Mouse (Mus musculus) heart, adult 18-20 months (tissue): Measurements from ENCODE around the gene Clic3. TPM values are rescaled to one million over a fixed set of nuclear protein-coding genes. Genes with fewer than 3 reads are reported as not detected.
A peak's percentile ranks its signal among the peaks of the same experiment; 100 is the strongest.

Source experiments
- DNase-seq, 2 experiments: peaks; one replicate each; pipeline ENCODE4 v3.0.0; 2021 to 2022; ENCODE audit warnings: mixed read lengths in 1 of 2
- total RNA-seq, 2 experiments: library from RNA; stranded (reverse); gene quantifications; 2 replicates each; pipeline ENCODE4 v1.2.3; 2021

The Clic3 gene
- total RNA-seq, 2 experiments from 2014 or later = 0.82 to 1.7 TPM

DNA sequence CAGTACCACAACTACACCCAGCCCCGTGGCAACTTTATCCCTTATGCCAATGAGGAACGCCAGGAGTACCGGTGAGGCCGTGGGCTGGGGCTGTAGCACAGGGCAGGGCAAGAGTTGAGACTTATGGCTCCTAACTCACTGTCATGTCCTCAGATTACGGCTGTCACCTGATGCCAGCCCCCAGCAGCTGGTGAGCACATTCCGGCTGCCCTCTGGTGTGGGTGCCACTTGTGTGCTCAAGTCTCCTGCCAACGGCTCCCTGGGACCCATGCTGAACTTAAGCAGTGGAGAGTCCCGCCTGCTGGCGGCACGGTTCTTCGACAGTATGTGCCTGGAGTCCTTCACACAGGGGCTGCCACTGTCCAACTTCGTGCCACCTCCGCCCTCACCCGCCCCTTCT lies 14.0 kb upstream of the Clic3 start:
- no peak for DNase-seq

DNA sequence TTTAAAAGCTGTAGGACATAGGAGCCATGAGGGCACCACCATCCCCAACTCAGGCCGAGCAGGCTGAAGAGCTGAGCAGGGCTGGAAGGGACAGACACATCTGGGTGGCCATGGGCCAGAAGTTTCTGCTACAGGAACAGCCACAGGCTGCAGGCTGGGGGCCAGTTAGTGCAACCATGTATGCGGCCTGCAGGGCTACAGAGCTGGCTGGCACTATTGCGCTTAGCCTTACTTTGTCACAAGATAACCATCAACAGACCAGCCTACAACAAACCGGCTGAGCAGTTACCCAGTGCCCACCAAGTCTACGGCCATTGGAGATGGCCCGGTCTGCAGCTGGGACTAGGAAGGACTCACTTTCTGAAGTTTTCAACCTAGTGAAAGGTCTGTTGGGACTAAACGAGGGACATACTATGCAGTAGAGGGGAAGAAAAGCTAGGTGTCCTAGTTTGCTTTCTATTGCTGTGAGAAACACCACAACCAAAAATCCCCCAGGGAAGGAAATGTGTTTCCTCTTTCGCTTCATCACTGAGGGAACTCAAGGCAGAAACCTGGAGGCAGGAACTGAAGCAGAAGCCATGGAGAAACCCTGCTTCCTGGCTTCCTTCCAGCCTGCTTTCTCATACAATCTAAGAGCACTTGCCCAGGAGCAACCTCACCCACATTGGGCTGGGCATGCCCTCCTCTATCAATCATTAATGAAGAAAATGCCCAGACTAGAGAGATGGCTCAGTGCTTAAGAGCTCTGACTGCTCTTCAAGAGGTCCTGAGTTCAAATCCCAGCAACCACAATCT lies 5.6 kb upstream of the Clic3 start:
- no peak for DNase-seq

DNA sequence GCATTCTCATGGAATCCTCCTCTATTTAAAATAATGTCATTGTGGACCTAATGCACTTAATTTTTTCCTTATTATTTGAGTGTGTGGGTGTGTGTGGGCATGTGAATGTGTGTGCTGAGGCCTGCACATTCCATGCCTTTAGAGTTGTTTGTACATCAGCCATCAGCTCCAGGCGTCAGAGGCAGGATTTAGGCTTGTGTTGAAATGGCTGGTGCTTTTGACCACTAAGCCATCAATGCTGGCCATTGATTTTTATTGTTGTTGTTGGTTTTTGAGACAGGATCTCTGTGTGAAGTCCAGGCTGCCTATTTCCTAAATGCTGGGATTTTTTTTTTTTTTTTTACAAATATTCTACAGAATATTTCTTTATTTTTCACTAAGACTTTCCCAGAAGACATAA lies 3.7 kb upstream of the Clic3 start:
- DNase-seq = no peak

DNA sequence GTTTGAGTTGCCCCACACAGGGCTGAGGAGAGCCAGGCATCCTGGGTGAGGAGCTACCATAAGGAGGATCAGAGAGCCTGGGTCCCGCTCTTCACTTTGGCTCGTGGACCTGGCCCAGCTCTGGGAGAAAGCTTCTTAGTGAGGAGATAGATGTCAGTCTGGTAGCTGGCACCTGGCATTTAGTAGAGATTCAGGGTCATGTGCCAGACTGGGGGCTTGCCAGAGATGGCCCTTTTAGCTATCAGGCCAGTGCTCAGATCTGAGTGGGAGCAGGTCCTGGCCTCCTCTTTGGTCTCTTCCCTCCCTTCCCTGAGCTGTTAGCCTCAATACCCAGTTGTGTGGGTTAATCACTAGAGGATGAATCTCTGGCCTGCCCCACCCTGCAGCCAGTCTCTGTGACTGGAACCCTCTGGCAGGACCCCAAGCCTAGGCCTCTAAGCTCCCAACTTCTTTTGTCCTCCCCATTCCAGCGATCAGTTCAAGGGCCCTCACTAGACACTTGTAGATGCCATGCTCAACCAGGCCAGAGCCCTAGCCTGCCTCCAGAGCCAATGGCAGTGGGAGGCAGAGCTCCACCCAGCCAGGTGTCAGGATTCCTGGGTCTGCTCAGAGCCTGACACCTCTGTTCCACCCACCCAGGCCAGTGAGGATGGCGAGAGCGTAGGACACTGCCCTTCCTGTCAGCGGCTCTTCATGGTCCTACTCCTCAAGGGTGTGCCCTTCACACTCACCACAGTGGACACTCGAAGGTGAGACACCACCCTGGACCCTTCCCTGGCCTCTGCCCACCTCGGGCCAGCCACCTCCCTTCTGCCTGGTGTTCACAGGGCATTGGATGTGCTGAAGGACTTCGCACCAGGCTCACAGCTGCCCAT lies 621 bp downstream of the Clic3 start:
- peak in 1 of 2 experiments; percentile 19 for DNase-seq

DNA sequence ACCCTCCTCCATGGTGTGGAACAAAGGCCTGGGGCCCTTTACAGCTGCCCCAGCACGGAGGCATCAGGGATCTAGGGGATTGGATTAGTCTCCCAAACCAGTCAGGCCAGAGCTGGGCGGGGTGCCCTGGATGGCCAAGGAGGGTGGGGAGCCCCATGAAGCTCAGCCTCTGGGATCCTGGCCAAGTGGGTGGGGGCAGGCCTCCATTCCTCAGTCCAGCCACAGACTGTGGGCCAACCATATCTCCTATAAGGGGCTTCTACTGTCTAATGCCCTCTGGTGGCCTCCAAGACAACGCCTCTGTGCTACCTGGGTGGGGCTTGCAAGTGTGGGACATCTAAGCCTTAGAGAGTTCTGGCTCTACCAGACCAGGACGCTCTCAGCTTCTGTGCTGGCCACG lies 2.3 kb downstream of the Clic3 start:
- peak; percentile 60 to 62 for DNase-seq

DNA sequence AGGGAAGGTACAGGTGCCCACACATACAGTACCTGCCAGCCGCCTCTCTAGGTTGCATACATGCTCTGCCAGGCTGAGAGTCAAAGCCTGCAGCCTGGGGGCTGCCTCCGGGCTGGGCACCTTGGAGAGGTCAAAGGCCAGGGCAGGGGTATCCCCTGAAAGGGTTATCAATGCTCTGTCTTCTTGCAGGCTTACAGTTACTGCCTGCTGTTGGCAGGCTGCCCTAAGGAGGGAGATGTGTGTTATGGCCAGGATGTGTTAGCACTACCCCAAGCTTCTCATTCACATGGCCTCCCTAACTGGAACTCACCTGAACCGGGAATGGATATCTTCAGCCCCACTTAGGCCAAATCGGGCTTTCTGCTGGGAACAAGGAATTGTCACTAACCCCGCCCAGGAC lies 3.5 kb downstream of the Clic3 start:
- peak in 1 of 2 experiments; percentile 33 for DNase-seq

DNA sequence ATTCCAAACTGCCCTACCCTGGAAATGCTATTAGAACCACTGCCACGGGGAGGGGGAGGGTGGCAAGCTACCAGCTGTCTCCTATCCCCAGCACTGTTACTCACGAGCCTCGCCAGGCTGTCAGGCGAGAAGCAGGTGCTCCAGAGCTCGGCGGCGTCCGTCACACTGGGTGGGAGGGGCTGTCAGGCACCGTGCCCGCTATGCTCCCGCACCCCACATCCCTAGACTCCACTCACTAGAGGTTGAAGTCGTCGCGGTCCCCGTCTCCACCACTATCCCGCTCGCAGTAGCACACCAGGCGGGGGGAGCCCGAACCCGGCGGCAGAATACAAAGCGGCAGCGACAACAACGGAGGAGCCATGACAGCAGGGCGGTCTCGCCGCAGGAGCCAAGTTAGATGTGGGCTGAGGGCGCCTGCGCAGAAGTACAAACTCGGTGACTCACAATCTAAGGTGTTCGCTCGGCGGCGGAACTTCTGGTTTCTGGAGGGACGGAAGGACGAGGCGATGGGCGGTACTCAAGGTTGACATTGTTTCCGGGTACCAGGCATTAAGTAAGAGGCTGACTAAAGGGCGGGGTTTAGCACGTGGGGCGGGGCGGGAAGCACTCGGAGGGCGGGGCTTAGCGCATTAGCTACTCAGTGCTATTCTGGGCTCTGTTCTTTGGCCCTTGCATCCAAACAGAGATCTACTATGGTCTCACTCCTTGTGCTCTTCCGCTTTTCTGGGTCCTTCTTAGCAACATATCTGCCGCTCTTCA lies 4.1 kb downstream of the Clic3 start, which contains the start of gene Paxx:
TSS of gene Paxx (minus strand) at position 544 of the 759 bp plus-strand sequence.
- DNase-seq = peak; percentile 93 to 97

DNA sequence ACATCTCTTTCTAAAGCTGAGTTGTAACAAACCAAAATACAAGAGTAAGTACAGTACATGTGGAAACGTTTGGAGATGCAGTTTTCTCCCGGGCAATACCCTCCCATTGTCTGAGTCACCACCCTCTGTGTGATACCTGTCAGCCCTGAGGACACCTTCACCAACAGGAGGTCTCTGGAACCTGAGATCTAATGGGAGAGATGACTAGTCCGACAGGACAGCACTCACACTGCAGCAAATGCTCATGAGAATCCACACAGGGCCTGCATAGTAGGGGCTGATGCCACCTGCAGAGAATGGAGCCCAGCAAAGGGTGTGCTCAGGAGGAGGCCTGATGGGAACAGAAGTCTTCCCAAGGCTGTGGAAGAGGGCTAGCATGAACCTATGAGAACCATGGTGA lies 4.8 kb downstream of the Clic3 start:
- no peak for DNase-seq

DNA sequence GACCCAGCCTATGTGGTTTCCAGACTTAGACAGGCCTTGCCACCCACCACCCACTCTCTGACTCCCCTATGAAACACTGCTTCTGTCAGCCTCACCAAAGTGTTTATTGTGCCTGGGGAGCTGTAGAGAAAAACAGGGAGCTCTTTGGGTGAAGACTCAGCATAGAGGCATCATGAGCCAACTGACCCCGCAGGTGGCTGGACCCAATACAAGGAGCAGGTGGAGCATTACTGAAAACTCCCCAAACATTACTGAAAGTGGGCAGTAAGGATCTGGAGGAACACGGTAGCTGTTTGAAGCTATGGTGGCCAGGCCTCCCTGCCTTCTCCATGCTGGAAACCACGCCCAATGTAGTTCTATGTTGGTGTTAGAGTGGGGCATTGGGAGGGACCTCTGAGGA lies 7.0 kb downstream of the Clic3 start:
- no peak for DNase-seq

DNA sequence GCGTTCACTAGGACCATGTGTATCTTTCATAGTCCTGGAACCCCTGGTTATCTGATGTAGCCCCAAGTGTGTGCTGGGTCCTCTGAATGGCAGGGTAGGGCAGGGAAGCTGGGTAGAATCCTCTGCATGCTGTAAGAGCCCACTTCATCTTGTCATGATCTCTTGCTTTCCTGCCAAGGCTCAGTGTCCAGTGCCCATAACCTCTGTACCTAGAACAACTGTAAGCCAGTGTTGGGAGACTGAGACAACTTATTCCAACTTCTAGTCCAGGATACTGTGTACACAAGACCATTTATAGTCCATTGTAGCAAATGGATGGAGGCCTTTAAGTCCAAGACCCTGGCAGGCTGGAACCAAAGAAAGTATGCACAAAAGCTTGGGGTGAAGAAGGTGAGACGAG lies 8.6 kb downstream of the Clic3 start:
- no peak for DNase-seq

DNA sequence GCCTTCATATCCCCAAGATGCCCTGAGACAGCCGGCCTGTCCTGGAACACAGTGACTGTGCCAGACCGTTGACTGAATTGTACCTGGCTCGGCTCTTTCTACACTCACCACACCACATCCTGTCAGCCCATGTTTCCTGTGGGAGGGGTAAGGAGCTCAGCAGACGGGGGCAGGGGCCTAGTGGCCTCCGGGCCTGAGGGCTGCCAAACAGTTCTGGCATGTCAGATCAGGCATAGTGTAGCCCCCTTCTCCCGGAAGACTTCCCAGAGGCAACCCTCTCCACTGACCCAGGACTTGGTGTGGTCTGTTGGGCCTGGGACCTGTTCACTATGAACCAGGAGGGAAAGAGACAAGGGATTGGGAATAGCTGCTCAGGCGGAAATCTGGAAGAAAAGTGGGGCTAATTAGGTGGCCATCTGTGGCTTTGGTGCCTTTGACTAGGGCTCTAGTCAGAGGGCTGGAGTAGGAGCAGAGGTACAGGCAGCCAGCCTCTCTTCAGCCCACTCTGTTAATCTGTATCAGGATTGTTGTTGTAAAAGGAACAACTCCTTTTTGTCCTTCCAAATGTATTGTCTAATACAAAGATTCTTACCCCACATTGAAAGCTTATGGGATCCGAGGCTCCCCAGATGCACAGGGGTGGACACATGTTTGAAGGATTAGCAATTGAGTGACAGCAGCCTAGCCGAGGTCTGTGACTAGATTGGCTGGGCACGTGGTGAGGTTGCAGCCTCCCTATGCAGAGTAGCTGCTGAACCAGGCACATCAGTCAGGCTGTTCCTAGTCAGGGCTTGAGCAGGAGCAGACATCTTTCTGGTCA lies 9.4 kb downstream of the Clic3 start:
- peak in 1 of 2 experiments; percentile 43 for DNase-seq

DNA sequence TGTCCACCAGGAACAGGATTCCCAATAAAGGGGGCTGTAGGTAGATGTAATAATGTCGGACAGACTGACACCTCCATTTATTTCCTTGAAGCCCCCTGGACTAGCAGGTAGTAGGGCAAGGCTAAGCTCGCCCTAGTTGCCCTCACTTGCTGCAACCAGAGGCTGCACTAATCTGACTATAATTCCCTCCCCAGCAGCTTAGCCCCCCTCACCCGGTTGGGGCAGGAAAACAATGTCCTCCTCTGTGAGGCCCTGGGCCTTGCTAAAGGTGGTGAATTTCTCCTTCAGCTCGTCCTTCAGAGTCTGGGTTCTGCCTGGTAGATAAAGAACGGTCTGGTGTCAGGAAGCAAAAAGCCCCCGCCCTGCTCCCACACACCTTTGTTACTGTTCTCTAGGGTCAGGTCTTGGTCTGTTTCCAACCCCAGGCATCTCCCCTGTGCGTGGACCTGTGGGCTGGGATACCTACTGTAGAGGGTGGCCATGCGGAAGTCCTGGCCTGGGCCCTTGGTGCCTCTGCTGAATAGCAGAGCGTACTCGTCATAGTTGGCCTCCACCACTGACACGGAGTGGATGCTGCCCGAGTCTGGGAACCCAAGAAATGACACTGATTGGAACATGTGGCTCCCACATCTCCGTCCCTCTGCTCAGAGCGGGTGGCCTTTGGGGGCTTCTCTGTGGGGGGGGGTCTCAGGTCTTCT lies 11.1 kb downstream of the Clic3 start:
- peak; percentile 32 to 44 for DNase-seq

DNA sequence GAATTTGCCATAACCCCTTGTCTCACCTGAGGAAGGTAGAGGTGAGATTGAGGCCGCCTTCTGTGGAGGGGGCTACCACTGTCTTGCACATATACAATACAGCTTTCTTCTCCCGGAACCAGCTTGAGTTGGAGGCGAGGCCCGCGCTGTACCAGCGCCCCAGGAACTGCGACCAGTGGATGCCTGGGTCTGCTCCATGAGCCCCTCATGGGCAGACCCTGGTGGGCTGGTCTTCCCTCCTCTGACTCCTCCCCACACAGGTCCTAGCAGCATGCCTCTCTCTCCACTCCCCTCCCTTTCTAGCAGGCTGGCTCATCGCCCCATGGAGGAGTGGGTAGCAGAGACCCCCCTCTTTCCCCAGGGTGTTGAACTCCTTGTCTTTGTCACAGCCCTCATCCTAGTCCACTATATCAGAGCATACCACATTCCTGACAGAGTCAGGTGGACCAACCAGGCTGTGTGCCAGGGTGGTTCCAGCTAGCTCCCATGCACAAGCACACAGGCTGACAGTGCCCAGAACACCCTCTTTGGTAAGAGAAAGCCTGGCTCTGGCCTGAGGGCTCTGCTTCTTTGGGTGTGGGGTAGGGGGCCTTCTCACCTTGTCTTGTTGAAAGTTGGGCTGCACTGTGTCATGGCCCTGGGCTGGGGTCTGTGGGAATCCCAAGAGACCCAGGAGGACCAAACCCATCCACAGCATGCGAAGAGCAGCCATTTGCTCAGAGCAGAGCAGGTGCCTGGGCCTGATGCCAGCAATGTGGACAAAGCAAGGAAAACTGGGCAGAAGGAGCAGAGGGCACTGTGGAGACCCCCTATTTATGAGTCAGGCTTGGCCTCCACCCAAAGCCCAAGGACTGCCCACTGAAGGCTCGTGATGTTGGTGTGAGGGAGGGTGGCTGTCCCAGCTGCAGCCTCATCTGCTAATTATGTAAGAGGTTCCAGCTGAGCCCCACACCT lies 12.6 kb downstream of the Clic3 start:
- DNase-seq = peak; percentile 72 to 77

DNA sequence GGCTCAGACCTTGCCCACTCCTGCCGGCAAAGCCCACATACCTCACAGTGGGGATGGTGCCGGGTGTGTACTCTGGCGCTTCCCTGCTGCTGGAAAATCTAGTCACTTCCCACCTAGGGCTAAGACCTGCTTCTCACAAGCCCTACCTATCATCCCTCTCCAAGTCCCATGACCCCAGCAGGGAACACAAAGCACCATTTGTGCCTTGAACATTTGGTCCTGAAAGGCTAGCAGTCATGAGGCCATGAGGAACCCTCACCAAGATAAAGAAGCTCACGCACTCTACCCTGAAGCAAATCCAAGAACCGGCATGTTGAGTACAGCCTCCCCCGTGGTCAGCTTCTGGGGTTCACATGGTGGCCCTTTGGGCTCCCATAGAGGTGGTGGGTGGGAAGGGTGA lies 13.3 kb downstream of the Clic3 start, which contains the start of gene Ptgds:
TSS of gene Ptgds (minus strand) at position 78 of the 400 bp plus-strand sequence.
- DNase-seq = peak; percentile 50 to 69

DNA sequence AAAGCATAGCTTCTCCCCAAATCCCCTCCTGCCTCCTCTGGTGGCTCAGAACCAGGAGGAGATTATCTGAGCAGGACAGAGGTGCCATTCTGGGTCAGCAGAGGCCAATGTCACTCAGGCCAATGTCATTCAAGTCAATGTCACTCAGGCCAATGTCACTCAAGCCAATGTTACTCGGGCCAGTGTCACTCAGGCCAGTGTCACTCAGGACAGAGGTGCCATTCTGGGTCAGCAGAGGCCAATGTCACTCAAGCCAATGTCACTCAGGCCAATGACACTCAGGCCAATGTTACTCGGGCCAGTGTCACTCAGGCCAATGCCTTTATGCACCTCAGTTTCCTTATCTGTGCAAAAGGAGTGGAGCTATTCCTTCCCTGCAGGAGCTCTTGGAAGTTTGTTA lies 15.9 kb downstream of the Clic3 start:
- no peak for DNase-seq

DNA sequence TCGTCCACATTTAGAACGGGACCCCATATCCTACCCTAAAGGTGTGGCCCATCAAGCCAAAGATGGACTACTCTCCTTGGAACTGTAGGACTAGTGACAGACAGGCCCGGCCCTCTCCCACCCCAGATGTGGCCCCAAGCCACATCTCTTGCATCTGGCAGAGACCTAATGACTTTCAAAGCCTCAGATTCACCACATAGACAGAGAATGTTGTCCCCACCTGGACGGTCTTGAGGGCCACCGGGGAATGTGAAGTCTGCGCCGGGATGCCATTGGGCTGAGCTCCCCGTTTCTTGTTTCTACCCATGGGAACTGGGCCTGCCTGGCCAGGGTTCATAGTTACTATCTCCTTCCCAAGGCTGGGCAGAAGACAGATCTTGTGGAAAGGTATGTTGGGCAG lies 20.9 kb downstream of the Clic3 start:
- DNase-seq = no peak

DNA sequence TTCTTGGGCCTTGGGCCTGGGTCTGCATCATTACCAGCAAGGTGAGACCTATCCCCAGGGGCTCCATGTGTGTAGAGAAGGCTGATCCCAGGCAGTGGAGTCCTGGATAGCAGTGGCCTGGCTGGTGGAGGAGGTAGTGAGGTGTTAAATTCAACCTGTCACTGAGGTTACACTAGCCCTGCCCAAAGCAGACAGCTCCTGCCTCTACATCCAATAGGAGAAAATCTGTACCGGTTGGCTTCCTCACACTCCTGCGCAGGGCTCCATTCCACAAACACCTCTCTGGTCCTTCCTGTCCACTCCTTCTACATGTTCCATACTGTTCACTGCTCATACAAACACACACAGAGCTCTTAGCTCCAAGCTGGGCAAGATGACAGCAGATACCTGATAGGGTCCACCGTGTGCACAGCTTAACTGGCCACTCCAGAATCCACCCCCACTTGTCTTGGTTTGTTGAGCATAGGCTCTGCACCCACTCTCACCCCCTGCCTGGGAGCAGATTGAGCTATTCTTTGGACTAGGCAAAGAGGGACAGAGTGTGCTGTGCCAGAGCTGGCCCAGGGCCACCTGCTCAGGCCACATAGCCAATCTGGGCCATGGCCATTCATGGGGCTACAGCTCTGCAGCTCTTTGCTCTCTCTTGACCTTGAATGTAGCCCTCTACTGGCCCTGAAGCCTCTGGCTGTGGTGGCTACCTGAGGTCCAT lies 21.5 kb downstream of the Clic3 start:
- DNase-seq = peak; percentile 70 to 80

DNA sequence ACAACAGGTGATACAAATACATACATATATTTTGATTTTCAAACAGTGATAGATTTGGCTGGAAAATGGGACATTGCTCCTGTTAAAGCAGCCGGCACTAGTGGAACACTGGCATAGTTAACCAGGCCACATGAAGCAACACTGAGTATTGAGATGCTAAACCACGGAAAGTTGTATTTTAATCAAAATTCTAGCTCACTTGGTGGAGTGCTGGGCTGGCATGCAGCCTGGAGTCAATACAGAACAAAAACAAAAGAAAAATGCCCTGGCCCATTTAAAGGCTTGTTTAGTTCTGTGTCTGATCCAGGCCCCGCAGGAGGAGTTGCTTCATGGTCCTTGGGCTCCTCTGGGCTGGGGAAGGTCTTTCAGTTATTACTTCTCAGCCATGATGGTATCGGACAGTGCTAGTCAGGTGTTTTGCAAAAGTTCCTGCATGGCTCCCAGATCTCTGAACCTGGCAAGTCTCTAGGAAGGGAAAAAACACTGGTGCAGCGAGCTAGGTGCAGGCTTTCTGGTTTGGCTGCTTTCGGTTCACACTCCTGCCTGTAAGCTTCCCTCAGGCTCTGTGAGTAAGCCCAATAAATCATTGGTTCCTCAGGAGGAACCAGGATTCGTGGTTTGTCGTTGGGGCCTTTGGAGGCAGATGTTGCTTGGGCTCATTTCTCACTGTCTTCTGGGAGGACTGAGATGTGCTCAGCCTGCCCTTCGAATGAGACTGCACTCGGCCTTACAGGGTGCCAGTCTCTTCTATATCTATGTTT lies 23.1 kb downstream of the Clic3 start:
- no peak for DNase-seq
